Mouse (Mus musculus) ES-Bruce4 (cell line): ENCODE data around the gene Hcn2.

Experiments used
- CTCF ChIP-seq: IDR thresholded peaks from one replicate; pipeline ENCODE4 v1.8.1; 2011; ENCODE audit warnings: low read depth, low read length
- EP300 ChIP-seq: IDR thresholded peaks from 2 replicates; pipeline ENCODE4 v1.6.1; 2011; ENCODE audit warnings: low read depth, low read length; ENCODE audit not compliant: insufficient read depth
- POLR2A ChIP-seq: IDR thresholded peaks from one replicate; pipeline ENCODE4 v1.8.1; 2011; ENCODE audit warnings: low read length; ENCODE audit not compliant: insufficient read depth

DNA sequence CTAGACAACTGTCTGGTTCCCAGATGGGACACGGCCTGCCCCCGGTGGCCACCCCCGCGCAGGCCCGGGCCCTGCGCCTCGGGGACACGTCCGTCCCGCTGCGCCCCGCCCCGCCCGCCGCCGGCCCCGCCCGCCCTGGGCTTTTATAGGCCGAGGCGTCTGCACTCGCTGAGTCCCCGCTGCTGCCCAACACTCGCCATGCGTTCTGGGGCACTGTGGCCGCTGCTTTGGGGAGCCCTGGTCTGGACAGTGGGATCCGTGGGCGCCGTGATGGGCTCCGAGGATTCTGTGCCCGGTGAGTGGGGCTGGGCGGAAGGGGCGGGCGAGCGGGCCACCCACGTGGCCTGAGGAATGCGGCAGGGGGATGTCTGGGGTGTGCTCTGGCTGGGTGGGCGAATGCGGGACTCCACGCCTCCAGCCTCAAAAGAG lies 60.7 kb downstream of the Hcn2 start, which contains the start of gene Fstl3:
- TF ChIP-seq CTCF = no peak
- no peak for TF ChIP-seq POLR2A
- no peak for TF ChIP-seq EP300
